Mouse (Mus musculus): ENCODE measurements around the gene Cit. TPM values are rescaled to one million over a fixed set of nuclear protein-coding genes. Genes with fewer than 3 reads are reported as not detected.
A peak's percentile ranks its signal among the peaks of the same experiment; 100 is the strongest.

Cit gene
- polyA plus RNA-seq, 1 experiment from 2014 or later, result 5.4 TPM

DNA sequence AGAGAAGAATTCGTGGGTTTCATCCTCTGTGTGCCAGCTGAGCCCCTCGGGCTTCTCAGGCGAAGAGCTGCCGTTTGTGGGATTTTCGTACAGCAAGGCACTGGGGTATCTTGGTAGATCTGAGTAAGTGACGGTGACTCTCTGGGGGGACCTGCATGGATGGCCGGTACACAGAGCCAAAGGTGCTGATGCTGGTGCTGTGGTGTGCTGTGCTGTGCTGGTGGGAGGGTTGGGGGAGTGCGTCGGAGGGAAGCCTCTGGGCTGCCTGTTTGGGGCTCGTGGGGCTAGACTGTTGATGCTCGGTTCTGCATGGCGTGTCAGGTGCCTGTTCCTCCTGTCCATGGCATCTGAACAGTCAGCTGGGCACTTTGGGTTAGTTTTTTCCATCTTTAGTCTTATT lies 63.6 kb downstream of the Cit start:
- WGBS, result 68% methylated on average over 12 of the region's 12 CpGs
- no peak for DNase-seq (ENCODE audit: low spot score)
- TF ChIP-seq CTCF (IDR thresholded peaks at IDR 0.05; ENCODE audit: low read depth) (no peak), EP300 (optimal IDR thresholded peaks at IDR 0.05) (no peak)
- ATAC-seq (ENCODE audit: low FRiP score, low TSS enrichment), result no peak
- Histone ChIP-seq H3K4me1 (replicated peaks; ENCODE audit: control insufficient read depth, insufficient read depth) (no peaks in the 10 kb centered on the region), H3K27ac (replicated peaks) (no peak overlapping the region), H3K9ac (ENCODE audit: low read length) (no peak overlapping the region), H3K27me3 (ENCODE audit: control insufficient read depth, insufficient read depth, low read length) (no peaks in the 10 kb centered on the region), H3K4me3 (ENCODE audit: low read depth, low read length) (no peak overlapping the region), H3K9me3 (ENCODE audit: control insufficient read depth, low read length) (no peaks in the 10 kb centered on the region), H3K36me3 (ENCODE audit: control insufficient read depth, insufficient read depth, low read length) (no peaks in the 10 kb centered on the region), H3K4me2 (replicated peaks; ENCODE audit: low read depth) (0 out of 2 replicates have a peak overlapping the region, but pooled peaks have one; percentile 11)

- no peak overlapping the region for H3K4me3 ChIP-seq (ENCODE audit: low read depth, low read length)
- TF ChIP-seq CTCF (IDR thresholded peaks at IDR 0.05; ENCODE audit: low read depth) (no peak), EP300 (optimal IDR thresholded peaks at IDR 0.05) (no peak)
- no peak overlapping the region for H3K9ac ChIP-seq (ENCODE audit: low read length)
- no peaks in the 10 kb centered on the region for H3K36me3 ChIP-seq (ENCODE audit: control insufficient read depth, insufficient read depth, low read length)
- WGBS, result 36% methylated on average over 11 of the region's 11 CpGs
- no peaks in the 10 kb centered on the region for H3K4me1 ChIP-seq (replicated peaks; ENCODE audit: control insufficient read depth, insufficient read depth)
- no peak overlapping the region for H3K4me2 ChIP-seq (replicated peaks; ENCODE audit: low read depth)
- DNase-seq (ENCODE audit: low spot score) (peak; percentile 31), ATAC-seq (ENCODE audit: low FRiP score, low TSS enrichment) (no peak)
- no peak overlapping the region for H3K27ac ChIP-seq (replicated peaks)
- H3K27me3 ChIP-seq (ENCODE audit: control insufficient read depth, insufficient read depth, low read length), result no peaks in the 10 kb centered on the region
- H3K9me3 ChIP-seq (ENCODE audit: control insufficient read depth, low read length), result no peaks in the 10 kb centered on the region
Observed at GRCm38 (mm10) chr5:115909106-115909505, 64.0 kb downstream of the Cit start.

DNA sequence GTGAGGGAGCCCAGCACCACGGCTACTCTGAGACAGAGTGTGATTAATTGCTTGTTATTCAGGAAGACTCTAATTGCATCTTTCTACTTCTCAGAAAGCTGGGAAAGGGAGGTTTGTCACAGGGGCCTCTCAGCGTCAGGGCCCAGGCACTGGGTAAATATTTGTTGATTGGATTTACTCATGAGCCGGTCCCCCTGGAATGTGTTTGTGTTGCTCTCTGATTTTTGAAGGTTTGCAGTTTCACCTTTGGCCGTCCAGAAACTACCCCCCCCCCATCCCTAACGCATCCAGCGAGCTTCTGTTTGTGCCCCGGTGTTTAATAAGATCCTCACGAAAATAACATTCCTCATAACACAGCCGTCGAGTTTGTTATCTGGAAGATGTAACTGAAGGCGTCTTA lies 65.4 kb downstream of the Cit start:
- ATAC-seq (ENCODE audit: low FRiP score, low TSS enrichment), result no peak
- no peak for TF ChIP-seq CTCF (IDR thresholded peaks at IDR 0.05; ENCODE audit: low read depth)
- TF ChIP-seq EP300 (optimal IDR thresholded peaks at IDR 0.05), result no peak

DNA sequence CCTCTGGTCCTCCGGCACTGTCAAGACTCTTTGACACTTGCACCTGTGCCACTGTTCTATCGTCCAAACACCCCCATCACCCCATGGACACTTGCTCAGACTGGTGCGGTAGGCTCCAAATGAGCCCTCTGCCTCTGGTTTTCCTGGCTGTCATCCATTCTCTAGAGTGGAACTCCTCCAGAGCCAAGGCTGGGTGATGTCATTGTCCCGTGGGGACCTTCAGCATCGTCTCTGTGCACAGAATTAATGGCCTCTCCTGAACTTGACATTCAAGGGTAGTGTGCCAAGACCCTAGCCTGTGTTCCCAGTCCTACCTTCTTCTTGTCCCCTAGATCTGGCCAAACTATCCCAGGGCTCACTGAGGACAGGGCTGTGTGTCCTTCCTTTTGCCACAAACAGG lies 70.4 kb downstream of the Cit start:
- Histone ChIP-seq H3K4me2 (replicated peaks; ENCODE audit: low read depth) (no peak overlapping the region), H3K36me3 (ENCODE audit: control insufficient read depth, insufficient read depth, low read length) (no peaks in the 10 kb centered on the region), H3K4me3 (ENCODE audit: low read depth, low read length) (no peak overlapping the region), H3K27me3 (ENCODE audit: control insufficient read depth, insufficient read depth, low read length) (no peaks in the 10 kb centered on the region), H3K4me1 (replicated peaks; ENCODE audit: control insufficient read depth, insufficient read depth) (no peaks in the 10 kb centered on the region), H3K9ac (ENCODE audit: low read length) (no peak overlapping the region), H3K27ac (replicated peaks) (no peak overlapping the region), H3K9me3 (ENCODE audit: control insufficient read depth, low read length) (no peaks in the 10 kb centered on the region)
- no peak for TF ChIP-seq EP300 (optimal IDR thresholded peaks at IDR 0.05)
- no peak for TF ChIP-seq CTCF (IDR thresholded peaks at IDR 0.05; ENCODE audit: low read depth)
- ATAC-seq (ENCODE audit: low FRiP score, low TSS enrichment) (no peak), DNase-seq (ENCODE audit: low spot score) (no peak)
- WGBS, result 81% methylated on average over 5 of the region's 5 CpGs

More for the DNA sequence above, 65.4 kb downstream of the Cit start:
- Histone ChIP-seq H3K27me3 (ENCODE audit: control insufficient read depth, insufficient read depth, low read length) (no peaks in the 10 kb centered on the region), H3K9me3 (ENCODE audit: control insufficient read depth, low read length) (no peaks in the 10 kb centered on the region), H3K4me2 (replicated peaks; ENCODE audit: low read depth) (no peak overlapping the region), H3K4me3 (ENCODE audit: low read depth, low read length) (no peak overlapping the region), H3K4me1 (replicated peaks; ENCODE audit: control insufficient read depth, insufficient read depth) (no peaks in the 10 kb centered on the region), H3K9ac (ENCODE audit: low read length) (no peak overlapping the region), H3K36me3 (ENCODE audit: control insufficient read depth, insufficient read depth, low read length) (no peaks in the 10 kb centered on the region), H3K27ac (replicated peaks) (no peak overlapping the region)
- DNase-seq (ENCODE audit: low spot score), result no peak
- 42% methylated on average over 11 of the region's 11 CpGs for WGBS

DNA sequence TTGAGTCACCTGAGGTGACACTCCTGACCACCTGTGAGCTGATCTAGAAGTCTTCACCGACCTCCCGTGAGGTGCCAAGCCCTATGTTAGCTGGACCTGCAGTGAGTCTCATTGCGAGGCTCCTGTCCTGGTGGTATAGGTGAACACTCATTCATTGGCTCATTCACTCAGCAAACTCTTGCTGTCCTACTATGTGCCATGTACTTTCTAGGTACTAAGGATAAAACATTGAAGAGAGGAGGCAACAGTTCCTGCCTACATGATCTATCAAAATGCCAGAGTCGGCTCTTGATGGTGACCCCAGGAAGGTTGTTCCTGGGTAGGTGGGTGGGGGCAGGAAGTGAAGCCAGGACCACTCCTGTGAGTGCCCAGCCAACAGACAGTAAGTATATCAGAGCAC lies 72.9 kb downstream of the Cit start:
- Histone ChIP-seq H3K36me3 (ENCODE audit: control insufficient read depth, insufficient read depth, low read length) (no peaks in the 10 kb centered on the region), H3K4me3 (ENCODE audit: low read depth, low read length) (no peak overlapping the region), H3K4me1 (replicated peaks; ENCODE audit: control insufficient read depth, insufficient read depth) (no peaks in the 10 kb centered on the region), H3K9ac (ENCODE audit: low read length) (no peak overlapping the region), H3K27me3 (ENCODE audit: control insufficient read depth, insufficient read depth, low read length) (no peaks in the 10 kb centered on the region), H3K4me2 (replicated peaks; ENCODE audit: low read depth) (no peak overlapping the region), H3K9me3 (ENCODE audit: control insufficient read depth, low read length) (no peaks in the 10 kb centered on the region), H3K27ac (replicated peaks) (no peak overlapping the region)
- ATAC-seq (ENCODE audit: low FRiP score, low TSS enrichment) (no peak), DNase-seq (ENCODE audit: low spot score) (no peak)
- 94% methylated on average over 4 of the region's 4 CpGs for WGBS
- TF ChIP-seq EP300 (optimal IDR thresholded peaks at IDR 0.05), result no peak

DNA sequence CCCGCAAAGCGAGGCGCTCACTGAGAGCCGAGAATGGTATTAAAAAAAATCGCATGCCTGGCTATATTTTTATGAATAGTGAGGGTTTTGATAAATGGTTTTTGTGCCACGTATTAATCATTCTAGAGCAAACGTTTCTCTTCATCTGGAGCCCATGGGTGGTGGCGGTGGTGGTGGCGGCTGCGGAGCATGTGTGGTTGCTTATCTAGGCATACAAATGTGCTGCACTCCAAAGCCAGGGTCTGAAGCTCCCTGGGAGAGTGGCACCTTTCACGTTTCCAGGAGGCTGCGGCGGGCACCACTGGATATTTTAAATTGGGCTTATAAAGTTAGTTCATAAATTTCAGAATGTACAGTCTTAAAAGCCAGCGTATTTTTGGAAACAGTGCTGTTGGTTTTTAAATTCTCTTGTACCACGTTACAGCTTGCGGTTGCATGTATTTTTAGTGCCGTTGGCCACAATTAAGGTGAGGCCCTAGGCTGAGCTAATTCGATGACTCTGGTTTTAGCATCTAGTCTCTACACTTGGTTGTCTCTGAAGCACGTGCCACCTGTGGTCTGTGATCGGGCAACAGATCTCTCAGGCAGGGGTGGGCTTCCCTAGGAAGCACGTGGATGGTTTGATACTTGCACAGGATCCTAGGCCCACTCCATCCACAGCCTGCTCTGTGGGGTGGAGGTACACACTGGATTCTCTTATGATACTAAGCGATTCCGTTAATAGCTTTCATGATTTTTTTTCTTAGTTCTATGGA lies 73.7 kb downstream of the Cit start:
- no peaks in the 10 kb centered on the region for H3K4me1 ChIP-seq (replicated peaks; ENCODE audit: control insufficient read depth, insufficient read depth)
- TF ChIP-seq EP300 (optimal IDR thresholded peaks at IDR 0.05) (no peak), CTCF (IDR thresholded peaks at IDR 0.05; ENCODE audit: low read depth) (no peak)
- no peak overlapping the region for H3K9ac ChIP-seq (ENCODE audit: low read length)
- ATAC-seq (ENCODE audit: low FRiP score, low TSS enrichment) (no peak), DNase-seq (ENCODE audit: low spot score) (no peak)
- no peaks in the 10 kb centered on the region for H3K27me3 ChIP-seq (ENCODE audit: control insufficient read depth, insufficient read depth, low read length)
- WGBS, result 80% methylated on average over 23 of the region's 23 CpGs
- no peak overlapping the region for H3K27ac ChIP-seq (replicated peaks)
- H3K4me2 ChIP-seq (replicated peaks; ENCODE audit: low read depth), result no peak overlapping the region
- no peaks in the 10 kb centered on the region for H3K36me3 ChIP-seq (ENCODE audit: control insufficient read depth, insufficient read depth, low read length)
- no peaks in the 10 kb centered on the region for H3K9me3 ChIP-seq (ENCODE audit: control insufficient read depth, low read length)
- H3K4me3 ChIP-seq (ENCODE audit: low read depth, low read length), result no peak overlapping the region
